Mouse (Mus musculus) CD8-positive naive resting alpha-beta T cell, adult 2 months (primary cell): ENCODE results near the gene Syt15.

Experiments
- DNase-seq, 2 experiments: peaks; one replicate each; pipeline ENCODE4 v3.0.0; 2022; ENCODE audit warnings: low read depth in 2 of 2, low spot score in 2 of 2

The Syt15 gene

DNA sequence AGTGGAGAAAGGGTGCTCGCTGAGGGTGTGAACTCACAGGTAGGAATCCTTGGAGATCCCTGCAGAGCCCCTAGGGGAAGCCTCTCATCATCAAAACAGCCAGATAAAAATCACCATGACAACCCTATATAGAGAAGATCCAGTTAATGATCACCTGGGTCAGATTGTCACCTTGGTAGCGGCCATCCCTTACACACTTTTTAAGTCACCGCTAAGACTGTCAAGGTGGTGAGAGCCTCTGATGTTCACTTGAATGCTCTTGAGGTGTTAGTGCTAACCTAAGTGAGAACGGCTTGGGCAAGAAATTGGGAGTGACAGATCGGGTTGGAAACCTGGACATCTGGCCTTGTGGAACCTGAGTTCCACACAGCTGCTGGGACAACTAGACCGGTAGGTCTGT lies at the start of gene Syt15:
Syt15 (plus strand) TSS at position 301 of the 400 bp plus-strand sequence.
- no peak for DNase-seq

DNA sequence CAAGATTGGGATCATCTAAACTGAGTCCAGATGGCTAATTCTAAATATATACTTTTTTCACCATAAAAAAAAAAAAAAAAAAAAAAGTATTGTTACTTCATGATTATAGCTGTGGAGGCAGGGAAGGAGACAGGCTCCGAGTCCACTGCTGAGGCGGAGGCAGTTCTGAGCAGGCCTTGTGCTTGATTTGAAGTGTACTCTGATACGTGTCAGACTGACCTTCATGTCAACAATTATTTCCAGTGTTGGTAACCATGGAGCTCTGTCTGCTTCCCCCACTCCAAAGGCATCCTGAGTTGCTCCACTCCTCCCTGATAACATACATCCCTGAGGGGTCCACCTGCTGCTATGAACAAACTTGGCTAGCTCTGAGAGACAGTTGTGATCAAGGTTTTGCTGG lies 48.3 kb upstream of the Syt15 start:
- no peak for DNase-seq

DNA sequence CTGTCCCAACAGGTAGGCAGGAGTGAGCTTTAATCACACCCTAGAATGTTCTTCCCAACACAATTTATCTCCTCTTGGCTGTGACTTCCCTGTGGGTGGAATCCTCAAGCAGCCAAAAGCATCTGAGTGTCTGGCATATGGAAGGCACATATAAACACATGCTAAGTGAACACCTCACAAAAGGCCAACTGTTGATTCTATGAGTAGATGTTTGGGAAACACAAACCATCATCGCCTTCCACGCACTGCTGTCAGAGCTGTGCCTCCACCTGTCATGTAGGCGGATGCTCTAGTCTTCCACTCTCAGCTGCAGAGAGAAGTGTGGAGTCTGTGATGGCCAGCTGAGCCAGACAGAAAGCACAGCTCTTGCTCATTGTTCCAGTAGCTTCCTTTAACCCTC lies 40.0 kb upstream of the Syt15 start:
- no peak for DNase-seq

DNA sequence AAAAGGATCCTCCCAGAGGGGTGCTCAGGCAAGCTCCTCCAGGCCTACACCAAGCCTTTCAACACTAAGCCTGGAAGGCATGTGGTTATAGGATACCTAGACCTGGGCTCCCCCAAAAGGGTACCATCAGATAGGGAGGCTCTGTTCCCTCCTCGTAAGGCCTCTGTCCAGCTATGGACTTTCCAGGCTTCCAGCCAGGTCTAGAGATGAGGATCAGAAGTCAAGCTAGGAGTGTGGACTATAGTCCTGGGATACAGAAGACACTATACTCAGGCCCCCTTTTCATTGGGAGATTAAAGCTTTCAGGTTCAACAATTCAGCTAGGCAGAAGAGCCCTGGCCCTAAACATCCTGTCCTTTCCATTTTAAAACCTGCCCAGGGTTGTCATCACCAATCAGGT lies 36.3 kb upstream of the Syt15 start:
- no peak for DNase-seq

DNA sequence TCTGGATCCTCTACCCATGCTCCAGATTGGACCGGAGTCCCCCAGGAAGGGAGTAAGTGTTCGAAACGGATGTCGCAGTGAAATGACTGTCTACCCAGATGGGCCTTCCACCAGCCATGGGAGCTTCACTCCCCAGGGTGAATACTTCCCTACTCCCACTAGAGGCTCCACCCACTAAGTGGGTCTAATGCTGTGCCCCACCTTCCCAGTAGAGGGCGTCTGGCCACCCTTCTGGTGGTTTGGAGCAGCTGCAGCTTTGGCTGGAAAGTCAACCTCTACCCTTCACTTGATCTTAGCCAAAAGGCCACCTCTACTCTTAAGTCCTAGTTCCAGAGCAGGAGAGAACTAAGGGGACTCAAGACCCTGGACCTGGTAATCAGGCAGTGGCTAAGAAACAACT lies 30.8 kb upstream of the Syt15 start:
- DNase-seq, result no peak

DNA sequence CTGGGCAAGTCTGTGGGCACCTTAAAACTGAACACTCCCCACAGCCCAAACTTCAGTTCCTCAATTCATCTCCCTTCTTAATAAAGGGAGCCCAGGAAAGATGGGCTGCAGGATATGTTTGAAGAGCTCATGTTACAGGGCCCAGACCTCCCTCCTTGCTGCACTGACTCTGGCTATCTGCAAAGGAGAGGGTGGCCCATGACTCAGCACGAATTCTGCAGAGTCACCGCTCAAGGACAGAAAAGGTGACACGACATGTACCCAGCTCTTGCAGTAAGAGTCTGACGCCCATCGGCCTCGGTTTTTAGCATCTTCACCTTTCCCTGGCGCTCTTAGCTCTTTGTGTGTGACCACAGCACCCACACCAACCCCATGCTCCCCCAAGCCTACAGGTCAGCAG lies 29.0 kb upstream of the Syt15 start:
- no peak for DNase-seq

DNA sequence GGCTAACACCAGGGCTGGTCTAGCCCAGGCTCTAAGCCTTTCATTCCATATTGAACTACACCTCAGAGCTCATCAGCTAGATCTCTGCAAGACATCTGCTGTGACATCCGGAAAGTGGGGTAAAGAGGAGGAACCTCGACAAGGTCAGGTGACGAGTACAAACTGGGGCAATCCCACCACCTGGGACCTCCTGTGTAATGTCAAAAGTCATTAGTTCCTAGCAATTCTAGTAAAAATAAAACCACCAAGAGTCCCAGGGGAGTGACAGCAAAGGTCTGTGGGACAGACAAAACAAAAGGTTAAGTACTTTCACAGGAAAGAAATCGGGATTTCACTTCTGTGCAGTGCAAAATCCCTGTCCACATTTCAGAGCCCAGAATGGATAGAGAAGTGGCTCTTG lies 25.5 kb upstream of the Syt15 start:
- DNase-seq, result no peak

DNA sequence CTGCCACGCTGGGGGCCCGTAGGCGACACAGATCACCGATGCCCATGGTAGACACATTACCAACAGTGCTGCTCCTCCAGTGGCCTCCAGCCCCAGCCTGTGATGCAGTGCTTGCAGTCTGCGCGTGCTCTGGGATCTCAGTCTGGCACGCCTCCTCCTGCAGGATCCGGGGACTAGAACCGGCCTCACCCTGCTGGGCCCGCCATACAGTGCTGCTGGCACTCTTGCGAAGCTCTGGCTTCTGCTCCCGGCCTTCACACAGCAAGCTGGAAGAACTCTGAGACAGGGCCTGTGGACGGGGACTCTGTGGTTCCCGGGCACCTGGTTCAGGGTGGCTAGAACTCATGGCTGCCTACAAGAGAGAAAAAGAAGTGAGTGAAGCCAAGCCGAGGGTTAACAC lies 23.9 kb upstream of the Syt15 start:
- DNase-seq, result no peak

DNA sequence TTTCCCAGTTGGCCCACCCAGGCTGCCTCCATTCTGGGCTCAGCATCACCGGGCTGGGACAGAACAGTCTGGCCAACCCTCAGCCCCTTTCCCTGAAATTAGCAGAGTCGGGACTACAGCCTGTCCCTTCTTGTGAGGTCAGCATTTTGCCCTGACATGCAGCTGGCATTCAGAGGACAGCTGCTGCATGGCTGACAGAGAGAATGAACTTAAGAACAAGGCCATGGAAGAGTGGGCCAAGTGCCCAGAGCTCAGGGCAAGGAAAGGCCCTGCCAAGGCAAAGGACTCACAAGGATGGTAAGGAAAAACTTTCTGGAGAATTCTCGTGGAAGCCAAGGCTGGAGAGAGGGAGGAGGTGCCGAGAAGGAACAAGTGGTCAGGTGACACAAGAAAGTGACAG lies 22.7 kb upstream of the Syt15 start:
- no peak for DNase-seq

DNA sequence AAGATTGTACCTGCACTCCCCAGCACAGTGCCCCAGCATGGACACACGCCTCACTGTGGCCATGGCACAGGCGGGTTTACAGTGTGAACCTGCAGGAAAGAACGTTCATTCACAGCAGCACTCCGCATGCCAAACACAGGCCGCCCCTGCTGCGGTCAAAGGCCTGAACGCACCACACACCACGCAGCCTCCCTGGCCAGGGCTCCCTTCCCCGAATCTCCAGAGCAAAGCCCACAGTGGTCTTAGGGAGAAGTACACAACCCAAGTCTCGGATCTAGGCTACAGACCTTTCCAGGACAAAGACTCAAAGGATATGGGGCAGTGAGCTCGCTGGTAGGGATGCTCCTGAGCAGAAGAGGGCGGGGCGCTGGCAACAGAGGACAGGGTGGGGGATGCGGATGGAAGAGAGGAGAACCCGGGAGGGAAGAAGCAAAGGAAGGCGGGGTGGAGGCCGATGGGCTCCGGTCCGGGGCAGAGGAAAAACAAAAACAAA lies 18.6 kb upstream of the Syt15 start:
- no peak for DNase-seq

DNA sequence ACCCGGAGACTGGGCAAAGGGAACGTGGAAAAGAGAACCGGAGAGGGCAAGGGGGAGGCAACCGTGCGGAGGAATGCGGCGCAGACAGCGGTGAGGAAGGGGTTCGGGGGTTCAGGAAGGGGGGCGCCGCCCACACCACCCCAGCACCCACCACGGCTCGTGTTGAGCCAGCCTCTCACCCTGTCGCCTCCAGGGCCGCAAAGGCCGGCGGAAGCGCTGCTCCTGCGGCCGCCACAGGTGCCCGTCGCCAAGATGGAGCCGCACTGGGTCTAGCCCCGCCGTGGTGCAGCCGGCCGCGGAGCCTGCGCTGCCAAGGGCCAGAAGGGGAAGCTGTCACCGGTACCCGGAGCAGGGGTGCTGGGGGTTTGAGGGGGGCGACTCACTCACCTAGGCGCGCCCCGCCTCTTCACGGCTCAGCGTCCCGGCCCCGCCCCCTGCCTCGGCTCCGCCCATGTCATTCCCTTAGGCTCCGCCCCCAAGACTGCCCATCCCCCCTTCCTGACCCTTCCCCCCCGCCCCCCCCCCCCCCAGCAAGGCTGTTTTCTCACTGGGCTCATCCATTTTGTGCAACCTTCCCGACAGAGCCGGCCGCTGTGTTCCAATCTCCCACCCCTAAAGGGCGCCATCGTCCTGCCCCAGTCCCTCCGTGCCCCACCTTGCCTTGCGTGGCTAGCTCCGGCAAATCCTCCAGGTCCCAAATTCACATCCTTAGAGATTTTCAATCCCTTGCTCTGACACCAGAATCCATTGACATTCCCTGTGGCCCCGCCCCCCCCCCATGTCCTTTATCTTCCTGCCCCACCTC lies 18.0 kb upstream of the Syt15 start, which contains the start of gene Gprin2:
Gprin2 (minus strand) TSS at position 423 of the 805 bp plus-strand sequence.
- no peak for DNase-seq

DNA sequence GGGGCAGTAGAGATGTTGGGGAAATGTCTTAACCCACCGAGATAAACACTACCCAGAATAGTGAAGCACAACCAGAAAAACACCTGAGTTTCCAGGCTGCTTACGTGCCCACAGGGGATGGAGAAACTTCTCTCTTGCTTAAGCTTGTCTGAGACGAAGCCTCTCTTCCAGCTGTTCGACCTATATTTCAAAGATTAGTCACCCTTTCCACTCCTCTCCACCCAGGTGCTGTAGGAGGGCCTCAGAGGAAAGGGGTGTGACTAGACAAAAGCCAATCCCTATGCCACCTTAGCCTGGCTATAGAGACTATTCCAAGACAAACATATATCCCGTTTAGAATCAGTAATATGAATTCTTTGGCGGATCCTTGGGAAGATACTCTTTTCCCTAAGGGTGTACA lies 11.4 kb upstream of the Syt15 start:
- no peak for DNase-seq

DNA sequence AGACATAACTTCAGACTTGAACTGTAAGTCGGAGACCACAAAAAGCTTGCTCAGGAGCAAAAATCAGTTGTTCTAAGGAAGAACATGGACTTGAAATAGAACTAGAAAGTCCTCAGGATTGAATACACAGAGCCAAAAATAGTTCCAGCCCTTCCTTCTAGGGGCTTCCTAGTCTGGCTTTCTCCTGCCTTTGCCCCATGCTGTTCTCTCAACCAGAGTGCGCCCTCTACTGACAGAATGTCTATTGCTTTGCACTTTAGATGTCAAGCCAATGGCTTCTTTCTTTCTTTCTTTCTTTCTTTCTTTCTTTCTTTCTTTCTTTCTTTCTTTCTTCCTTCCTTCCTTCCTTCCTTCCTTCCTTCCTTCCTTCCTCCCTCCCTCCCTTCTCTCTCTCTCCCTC lies 10.7 kb upstream of the Syt15 start:
- DNase-seq, result no peak

DNA sequence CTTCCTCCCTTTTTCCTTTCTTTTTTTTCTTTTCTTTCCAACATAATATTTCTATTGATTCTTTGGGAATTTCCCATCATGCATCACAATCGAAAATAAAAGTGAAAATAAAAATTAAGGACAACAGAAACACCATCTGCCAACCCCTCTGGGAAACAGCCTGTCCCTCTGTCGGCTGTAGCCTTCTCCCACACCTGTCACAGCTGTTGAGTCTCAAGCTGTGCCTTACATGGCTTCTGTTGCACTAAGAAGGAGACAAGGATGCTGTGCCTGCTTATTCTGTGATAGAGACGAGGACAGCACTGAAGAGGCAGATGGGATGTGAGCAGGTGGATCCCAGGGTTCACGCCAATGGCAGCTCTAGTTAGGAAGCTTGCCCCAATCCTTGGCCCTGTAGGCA lies 10.3 kb upstream of the Syt15 start:
- no peak for DNase-seq

DNA sequence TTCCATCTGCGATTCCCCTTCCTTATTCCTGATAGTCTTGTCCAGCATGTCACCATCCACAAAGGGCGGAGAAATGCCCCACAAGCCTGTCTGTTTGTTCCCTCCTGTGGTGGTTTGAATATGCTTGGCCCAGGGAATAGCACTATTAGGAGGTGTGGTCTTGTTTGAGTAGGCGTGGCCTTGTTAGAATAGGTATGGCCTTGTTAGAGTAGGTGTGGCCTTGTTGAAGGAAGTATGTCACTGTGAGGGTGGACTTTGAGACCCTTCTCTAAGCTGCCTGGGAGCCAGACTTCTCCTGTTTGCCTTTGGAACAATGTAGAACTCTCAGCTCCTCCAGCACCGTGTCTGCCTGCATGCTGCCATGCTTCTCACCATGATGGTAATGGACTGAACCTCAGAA lies 9.5 kb upstream of the Syt15 start:
- no peak for DNase-seq

DNA sequence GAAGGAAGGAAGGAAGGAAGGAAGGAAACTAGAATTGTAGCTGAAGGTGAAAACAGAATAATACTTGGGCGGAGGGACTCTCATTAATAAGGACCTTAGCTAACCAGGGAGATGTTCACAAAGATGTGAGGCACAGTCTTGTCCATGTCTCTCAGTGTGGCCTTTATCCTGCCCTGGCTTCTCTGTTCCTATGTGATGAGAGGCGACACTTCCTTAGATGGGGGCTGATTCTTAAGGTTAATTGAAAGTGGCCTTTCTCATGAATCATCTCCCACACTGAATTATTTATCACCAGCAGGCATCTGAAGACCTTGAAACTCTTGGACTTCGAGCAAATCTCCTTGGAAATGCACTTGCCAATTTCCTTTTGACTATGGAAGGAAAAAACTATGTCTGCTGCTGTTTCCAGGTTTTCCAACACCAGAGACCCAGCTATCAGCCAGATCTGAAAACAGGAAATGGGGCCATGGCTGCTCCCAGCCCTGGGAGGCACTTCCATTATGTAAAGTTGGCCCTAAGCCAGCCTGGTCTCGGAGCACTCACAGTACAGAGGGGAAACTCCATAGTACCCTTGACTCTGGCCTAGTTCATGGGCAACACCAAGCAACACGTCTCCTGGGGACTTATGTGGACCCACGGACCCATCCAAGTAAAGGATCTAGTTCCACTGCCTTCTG lies 3.8 kb upstream of the Syt15 start:
- no peak for DNase-seq

DNA sequence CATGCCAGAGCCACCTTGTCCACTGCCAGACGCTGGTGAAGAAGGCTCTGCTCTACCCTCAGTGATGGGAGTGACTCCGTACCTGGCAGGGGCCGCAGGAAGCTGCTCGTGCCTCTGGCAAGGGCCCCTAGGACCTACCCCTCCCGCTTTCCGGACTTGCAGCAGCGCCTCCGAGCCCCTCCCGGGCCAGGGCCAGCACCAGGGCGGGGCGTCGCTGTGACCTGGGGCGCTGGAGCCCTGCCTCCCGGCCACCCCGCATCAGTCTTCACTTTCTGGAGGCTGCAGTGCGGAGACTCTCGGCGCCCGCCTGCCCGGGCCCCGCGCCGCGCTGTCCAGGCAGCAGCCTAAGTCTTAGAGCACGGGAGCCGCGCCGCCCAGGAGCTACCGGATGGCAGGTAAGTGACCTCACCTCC lies 397 bp downstream of the Syt15 start:
- no peak for DNase-seq

DNA sequence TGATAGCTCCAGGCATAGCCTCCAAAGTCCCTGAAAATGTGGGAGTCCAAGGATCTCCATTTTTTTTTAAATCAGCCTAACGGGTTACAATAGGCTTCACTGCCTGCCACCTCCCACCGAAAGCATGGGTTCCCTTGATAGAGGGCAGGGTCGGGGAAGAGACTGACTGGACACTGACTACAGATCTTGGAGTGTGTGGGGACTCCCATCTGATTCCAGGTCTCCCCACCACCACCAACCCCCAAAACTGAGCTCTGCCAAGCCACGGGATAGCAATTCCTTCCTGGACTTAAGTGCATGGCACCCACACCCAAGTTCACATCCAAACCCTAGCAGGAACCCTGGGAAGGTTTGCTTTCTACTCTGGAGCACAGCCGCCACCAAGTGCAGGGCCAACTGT lies 1.0 kb downstream of the Syt15 start:
- DNase-seq, result no peak

DNA sequence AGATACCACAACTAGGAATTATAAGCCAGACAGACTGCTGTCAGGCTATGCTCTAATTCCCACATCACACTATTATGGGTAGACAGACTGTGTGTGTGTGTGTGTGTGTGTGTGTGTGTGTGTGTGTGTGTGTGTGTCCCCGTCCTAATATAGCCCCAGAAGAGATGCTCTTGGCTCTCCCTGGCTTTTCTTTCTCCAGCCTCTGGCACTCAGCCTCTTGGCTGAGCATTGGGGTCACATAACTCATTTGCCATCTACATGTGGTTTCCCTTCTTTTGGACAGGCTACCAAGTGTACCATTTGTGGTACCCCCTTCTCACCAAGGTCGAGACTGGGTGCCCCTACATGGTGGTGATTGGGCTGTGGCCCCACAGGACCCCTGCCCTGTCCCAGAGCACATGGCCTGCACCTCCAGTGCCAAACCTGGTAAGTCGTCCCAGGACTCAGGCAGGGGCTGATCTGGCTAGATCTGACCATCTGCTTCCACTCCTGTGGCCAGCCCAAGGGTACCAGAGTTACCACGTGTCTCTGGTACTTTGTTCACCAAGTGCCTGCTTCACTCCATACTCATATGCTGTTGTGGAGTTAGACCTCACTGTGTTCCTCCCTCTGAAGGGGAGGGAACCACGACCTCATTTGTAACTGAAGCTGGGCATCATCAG lies 2.2 kb downstream of the Syt15 start:
- no peak for DNase-seq

DNA sequence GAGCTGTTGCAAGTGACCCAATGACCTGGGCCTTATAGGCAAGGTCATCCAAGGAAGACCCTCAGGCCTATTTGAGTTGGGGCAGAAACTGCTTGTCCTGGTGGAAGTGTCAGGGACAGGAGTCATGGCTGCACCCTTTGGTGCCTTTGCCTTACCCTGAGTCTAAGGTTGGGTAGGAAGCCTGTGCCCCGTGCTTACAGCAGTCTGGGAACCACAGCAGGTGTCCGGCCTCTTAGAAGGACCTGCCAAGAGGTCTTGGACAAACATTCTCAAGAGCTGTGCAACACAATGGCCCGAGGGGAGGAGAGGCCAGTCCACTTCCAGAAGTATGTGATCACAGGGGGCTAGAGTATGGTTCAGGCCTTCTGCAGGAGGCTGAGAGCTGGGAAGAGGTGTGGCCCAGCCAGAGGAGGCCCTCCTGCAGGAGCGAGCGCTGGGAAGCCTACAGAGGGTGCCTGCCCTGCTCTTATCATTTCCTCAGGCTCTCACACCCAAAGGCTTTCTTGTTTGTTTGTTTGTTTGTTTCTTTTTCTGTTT lies 4.0 kb downstream of the Syt15 start:
- no peak for DNase-seq

DNA sequence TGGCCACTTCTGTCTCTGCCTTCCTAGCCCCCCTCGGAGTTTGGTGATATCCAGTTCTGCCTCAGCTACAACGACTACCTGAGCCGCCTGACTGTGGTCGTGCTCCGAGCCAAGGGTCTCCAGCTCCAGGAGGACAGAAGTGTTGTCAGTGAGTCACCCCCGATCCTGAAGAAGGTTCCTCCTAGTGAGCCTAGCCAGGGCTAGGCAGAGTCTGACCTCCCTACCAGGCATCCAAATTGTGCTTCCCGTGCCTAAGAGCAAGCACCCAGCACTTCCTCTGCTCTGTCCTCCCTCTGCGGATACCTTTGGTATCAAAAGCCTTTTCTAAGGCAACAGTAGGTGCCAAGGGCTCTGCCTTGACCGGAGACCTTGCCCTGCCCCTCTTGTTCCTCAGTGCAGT lies 6.6 kb downstream of the Syt15 start:
- DNase-seq, result no peak

DNA sequence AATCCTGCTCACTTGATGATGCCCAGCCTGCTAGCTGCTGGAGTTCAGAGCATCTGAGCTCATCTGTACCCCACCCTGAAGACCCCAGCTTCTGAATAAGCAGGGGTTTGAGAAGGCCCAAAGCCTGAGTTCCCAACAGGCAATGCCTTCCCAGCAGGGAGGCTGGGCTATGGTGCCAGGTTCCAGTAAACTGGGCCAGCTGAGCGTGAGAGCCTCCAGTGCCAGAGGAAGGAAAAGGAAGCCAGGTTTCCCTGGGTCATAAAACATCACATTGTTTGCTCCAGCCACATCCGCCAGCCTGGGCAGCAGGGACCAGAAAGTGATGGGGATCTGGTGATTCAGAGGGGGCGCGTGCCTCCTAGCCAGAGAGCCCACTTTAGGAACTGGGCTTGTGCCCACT lies 7.2 kb downstream of the Syt15 start:
- DNase-seq, result no peak
